Mouse (Mus musculus) heart, embryonic 14.5 days (tissue): ENCODE measurements around the gene Glod4. TPM values are rescaled to one million over a fixed set of nuclear protein-coding genes. Genes with fewer than 3 reads are reported as not detected.

Source experiments
- polyA plus RNA-seq: library from polyadenylated mRNA; unstranded; fragments of >200 nt; fragmentation: Nextera tagmentation; extraction: Ambion mirVana; gene quantifications from 2 replicates; pipeline ENCODE4 v1.2.1, GENCODE M21; 2014

Gene Glod4
- polyA plus RNA-seq, 1 experiment from 2014 or later: 138 TPM

Other genes starting within 250 kb of the Glod4 start
- gene 1700016K19Rik, start 243.8 kb downstream of the Glod4 start, polyA plus RNA-seq: 0.22 TPM in 1 of 2 replicates, not detected in the other
- gene Rflnb, start 215.9 kb downstream of the Glod4 start, polyA plus RNA-seq: 11.5 and 13.2 TPM in 2 replicates
- gene Vps53, start 64.1 kb downstream of the Glod4 start, polyA plus RNA-seq: 31.5 and 32.5 TPM in 2 replicates
- gene Fam57a, start 64.1 kb downstream of the Glod4 start, polyA plus RNA-seq: 22.4 and 23.1 TPM in 2 replicates
- gene Dbil5, start 26.1 kb downstream of the Glod4 start, polyA plus RNA-seq: 1.0 and 2.1 TPM in 2 replicates
- 18.8 and 23.0 TPM in 2 replicates for gene Gemin4, start 26.1 kb downstream of the Glod4 start, polyA plus RNA-seq
- 21.8 and 23.2 TPM in 2 replicates for gene Mrm3, start within 50 bp of the Glod4 start, polyA plus RNA-seq
- 23.7 and 26.8 TPM in 2 replicates for gene Nxn, start 155.4 kb upstream of the Glod4 start, polyA plus RNA-seq
- gene Timm22, start 163.2 kb upstream of the Glod4 start, polyA plus RNA-seq: 93.4 and 96.2 TPM in 2 replicates